Mouse (Mus musculus): ENCODE data around the gene Mmaa. TPM values are rescaled to one million over a fixed set of nuclear protein-coding genes. Genes with fewer than 3 reads are reported as not detected.

The Mmaa gene
- 12.1 and 13.8 TPM in 2 replicates for polyA plus RNA-seq (2015; fragmentation: Nextera tagmentation; extraction: Ambion mirVana)

DNA sequence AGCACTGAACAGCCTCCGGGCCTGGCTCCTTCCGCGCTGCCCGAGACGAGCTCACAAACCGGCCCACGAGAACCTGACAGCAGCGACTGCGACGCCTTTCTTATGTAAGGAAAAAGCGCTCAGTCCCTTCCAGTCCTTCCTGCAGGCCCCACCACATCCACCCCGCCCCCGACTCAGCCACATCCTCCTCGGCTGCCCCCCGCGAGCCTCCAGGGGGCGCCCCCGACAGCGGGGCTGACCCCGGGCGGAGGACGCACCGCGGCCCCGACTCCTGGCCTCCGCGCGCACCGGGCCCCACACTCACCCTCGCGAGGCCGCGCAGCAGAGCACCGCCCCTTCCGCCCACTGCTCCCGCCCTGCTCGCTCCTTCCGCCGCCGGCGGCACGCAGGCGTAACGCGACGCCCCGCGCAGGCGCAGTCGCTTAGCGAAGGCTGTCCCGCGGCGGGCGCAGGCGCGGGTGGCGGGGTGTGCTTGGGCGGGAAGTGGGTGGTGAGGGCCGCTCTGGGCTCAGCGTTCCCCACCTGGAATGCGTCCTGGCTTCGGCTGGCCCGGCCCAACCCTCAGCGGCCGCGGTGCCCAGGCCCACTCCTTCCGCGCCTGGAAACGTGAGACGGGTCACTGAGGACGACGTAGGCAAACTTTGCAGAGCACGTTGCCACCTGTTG lies at the start of gene Mmaa:
Gene Mmaa, minus strand, starts transcription at position 328 of the 666 bp plus-strand sequence.

DNA sequence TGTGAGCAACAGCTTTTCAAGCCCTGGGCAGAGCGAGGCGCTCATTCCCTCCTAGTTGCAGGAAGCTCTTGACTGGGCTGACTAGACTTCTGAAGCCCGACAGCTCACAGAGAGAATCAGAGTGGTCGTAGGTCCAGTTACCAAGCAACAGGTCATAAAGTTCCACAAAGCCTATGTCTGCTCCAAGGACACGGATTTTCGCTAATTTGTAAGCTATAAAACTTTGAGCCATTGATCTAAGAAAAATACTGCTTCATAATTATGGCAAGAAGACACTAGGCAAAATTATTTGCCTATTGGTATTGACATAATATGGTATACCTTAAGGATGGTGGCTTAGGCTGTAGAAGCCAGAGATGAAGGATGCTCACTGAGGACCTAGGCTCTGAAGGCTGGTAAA lies 46.3 kb downstream of the Mmaa start, which contains the start of gene 1700011L22Rik:
Gene 1700011L22Rik, minus strand, starts transcription at position 101 of the 400 bp plus-strand sequence.

Other genes starting within 250 kb of the Mmaa start
- gene 1700011L22Rik, start 46.4 kb downstream of the Mmaa start, polyA plus RNA-seq (2015; fragmentation: Nextera tagmentation; extraction: Ambion mirVana), result not detected in 2 replicates
- 46.7 and 48.1 TPM in 2 replicates for gene Smad1, start 104.6 kb upstream of the Mmaa start, polyA plus RNA-seq (2015; fragmentation: Nextera tagmentation; extraction: Ambion mirVana)